Mouse (Mus musculus) erythroblast, embryonic 14.5 days (primary cell): ENCODE results near the gene Plxna1.

Experiments
- GATA1 ChIP-seq: IDR thresholded peaks from 2 replicates; pipeline ENCODE4 v1.6.1; 2012; ENCODE audit warnings: low read length, inconsistent platforms, mixed read lengths
- TAL1 ChIP-seq: IDR thresholded peaks from 3 replicates; pipeline ENCODE4 v1.6.1; 2012; ENCODE audit warnings: low read length, inconsistent platforms, mixed read lengths

DNA sequence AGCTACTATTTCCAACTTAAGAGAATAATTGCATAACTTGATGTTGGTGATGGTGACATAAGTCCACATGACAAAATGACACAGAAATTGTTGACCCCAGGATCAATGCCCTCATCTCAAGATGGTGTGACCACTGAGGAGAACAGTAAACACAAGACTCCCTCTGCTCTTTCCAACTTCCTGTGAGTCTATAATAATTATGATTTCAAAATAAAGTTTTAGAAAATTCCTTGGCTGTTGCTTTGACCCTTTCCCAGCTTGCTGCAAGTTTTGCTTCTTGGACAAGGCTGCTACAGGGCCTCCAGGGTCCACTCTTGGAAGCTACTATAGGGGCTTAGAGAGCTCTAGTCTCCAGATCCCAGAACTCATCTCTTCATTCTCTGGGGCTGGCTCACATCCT lies 6.4 kb upstream of the Plxna1 start:
- TF ChIP-seq GATA1: no peak
- no peak for TF ChIP-seq TAL1
